Mouse (Mus musculus) CD4-positive naive resting alpha-beta T cell, adult 76 days (primary cell): ENCODE measurements around the gene Gsc. TPM values are rescaled to one million over a fixed set of nuclear protein-coding genes. Genes with fewer than 3 reads are reported as not detected.

Source experiments
- total RNA-seq: library from RNA; stranded (reverse); gene quantifications from one replicate; pipeline ENCODE4 v1.2.4, GENCODE M21; 2023

The Gsc gene
- not detected for total RNA-seq

DNA sequence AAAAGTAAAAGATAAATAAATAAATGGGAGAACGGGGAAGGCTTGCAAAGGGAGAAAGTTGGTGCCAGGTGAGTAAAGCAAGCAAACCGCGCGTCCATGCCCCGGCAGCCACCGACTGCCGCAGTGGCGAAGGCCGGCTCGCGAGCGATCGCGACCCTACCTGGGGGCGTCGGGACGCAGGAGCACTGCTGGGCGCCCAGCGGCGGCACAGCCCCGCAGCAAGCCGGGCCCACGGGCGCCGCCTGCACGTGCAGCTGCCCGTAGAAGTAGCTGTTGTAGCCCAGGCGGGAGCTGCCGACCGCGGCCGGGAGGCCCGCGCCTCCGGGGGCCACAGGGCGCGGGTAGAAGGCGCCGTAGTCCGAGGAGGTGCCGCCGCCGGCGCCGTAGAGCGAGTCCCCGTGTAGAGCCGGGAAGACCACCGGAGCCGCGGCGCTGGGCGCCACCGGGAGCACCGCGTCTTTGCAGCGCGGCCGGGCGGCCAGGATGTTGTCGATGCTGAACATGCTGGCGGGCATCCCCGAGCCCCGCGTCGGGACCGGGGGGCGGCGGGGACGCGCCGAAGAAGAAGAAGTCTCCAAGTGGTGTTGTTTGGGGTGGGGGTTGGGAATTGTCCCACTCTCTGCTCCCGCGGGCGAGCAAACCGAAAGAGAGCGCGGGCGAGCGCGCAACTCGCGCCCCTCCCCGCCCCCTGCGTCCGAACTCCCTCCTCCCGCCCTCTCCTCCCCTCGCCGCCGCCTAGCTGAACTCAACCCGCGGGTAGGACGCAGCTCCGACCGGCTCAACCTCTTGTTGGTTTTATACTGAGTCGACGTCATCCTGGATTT lies at the start of gene Gsc:
Gene Gsc (minus strand): TSS at position 730 of the 824 bp plus-strand sequence.

Other genes starting within 250 kb of the Gsc start
- 12.3 TPM for gene Serpina3g, start 237.1 kb downstream of the Gsc start, total RNA-seq
- not detected for gene Serpina3i, start 210.2 kb downstream of the Gsc start, total RNA-seq
- gene Serpina3j, start 158.8 kb downstream of the Gsc start, total RNA-seq, result not detected
- gene Serpina3k, start 134.8 kb downstream of the Gsc start, total RNA-seq, result not detected
- gene Serpina3m, start 134.8 kb downstream of the Gsc start, total RNA-seq, result not detected
- gene Serpina3n, start 66.6 kb downstream of the Gsc start, total RNA-seq, result not detected